Mouse (Mus musculus) C3H10T1/2 (cell line): ENCODE measurements around the gene Maco1. TPM values are rescaled to one million over a fixed set of nuclear protein-coding genes. Genes with fewer than 3 reads are reported as not detected.

Source experiments
- polyA plus RNA-seq, 2 experiments: library from polyadenylated mRNA; unstranded; fragments of >200 nt; fragmentation: generic; extraction: Trizol; gene quantifications; one replicate each; pipeline ENCODE4 v1.2.1; 2012; ENCODE audit warnings: missing spikeins in 2 of 2

Maco1 gene
- polyA plus RNA-seq, result 10 to 100 TPM in 1 of 2 experiments, 1 to 10 TPM in 1; 2.5 to 22.3 TPM

GRCm38 (mm10) chr4:134853259-134853636 lies at the start of gene Maco1:
Maco1 (minus strand) TSS chr4:134853345.

GRCm38 (mm10) chr4:134863937-134864729 lies 11.0 kb upstream of the Maco1 start, which contains the start of gene Rhd:
Rhd (plus strand) TSS chr4:134864536.

GRCm38 (mm10) chr4:134767426-134768225 lies 85.5 kb downstream of the Maco1 start, which contains the start of gene Ldlrap1:
Ldlrap1 (minus strand) TSS chr4:134768024.

Other genes starting within 250 kb of the Maco1 start
- 10 to 100 TPM in 1 of 2 experiments, under 1 TPM in 1; 0.80 to 20.9 TPM for gene Man1c1, start 149.1 kb downstream of the Maco1 start, polyA plus RNA-seq
- gene Ldlrap1, start 85.3 kb downstream of the Maco1 start, polyA plus RNA-seq, result 10 to 100 TPM in 1 of 2 experiments, 1 to 10 TPM in 1; 9.8 to 16.4 TPM
- under 1 TPM; 0.18 to 0.81 TPM for gene Rhd, start 11.2 kb upstream of the Maco1 start, polyA plus RNA-seq
- 100 to 1,000 TPM in 1 of 2 experiments, 10 to 100 TPM in 1; 47.3 to 146 TPM for gene Tmem50a, start 61.7 kb upstream of the Maco1 start, polyA plus RNA-seq
- 10 to 100 TPM in 1 of 2 experiments, 1 to 10 TPM in 1; 7.8 to 80.6 TPM for gene Rsrp1, start 70.2 kb upstream of the Maco1 start, polyA plus RNA-seq
- gene Syf2, start 77.6 kb upstream of the Maco1 start, polyA plus RNA-seq, result 10 to 100 TPM; 23.0 to 44.1 TPM